Mouse (Mus musculus) heart, postnatal 0 days (tissue): ENCODE data around the gene H13.

Experiments used
- CTCF ChIP-seq: IDR thresholded peaks from 2 replicates; pipeline ENCODE4 v1.5.1; 2016; ENCODE audit warnings: antibody characterized with exemption, control low read depth, low read depth
- EP300 ChIP-seq: IDR thresholded peaks from 2 replicates; pipeline ENCODE4 v1.6.1; 2016; ENCODE audit warnings: antibody characterized with exemption, low read depth

DNA sequence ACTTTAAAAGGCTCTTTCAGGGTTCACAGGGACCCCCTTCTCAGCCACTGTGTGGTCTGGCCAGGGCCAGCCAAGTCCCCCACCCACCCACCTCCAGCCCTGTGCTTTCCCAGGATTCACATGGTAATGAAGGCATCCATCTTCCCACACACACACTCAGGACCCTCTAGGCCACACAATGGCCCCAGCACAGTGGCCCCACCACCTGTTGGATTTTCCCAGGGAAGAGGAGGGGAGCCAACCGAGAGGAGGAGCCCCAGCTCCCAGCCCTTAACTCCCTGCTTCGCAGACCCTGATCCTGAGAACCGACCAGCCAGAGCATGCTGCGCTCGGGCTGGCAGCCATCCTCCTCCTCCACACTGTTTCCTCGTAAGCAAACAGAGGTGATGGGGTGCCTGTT, 48.8 kb downstream of the H13 start:
- no peak for TF ChIP-seq CTCF
- TF ChIP-seq EP300: no peak
